ENCODE assay signal across 7 mouse cellular contexts in the genomic region with DNA sequence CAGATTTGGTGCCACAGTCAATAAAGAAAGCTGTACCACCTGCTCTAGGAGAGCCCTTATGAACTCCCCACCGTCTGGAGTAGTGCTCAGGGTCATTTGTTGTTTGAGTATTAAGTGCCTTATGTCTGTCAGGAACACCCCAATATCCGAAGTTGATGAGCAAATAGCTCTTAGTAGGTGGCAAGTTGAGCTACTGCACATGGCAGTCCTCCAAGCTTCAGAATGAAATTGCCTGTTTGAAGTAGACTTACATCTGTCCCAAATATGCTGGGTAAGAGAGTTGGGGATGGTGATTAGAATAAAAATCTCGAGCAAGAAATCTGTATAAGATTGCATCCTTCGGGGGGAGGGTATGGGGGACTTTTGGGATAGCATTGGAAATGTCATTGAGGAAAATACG. TPM values are rescaled to one million over a fixed set of nuclear protein-coding genes. Genes with fewer than 3 reads are reported as not detected.
DNase-seq lines count a peak whose midpoint lies in the region; ATAC-seq lines count a peak whose summit lies in the region.

No protein-coding gene starts in this region.

- WGBS in lung, embryonic 15.5 days = 7% methylated on average over 5 of the region's 5 CpGs
- WGBS in embryonic facial prominence, embryonic 10.5 days = 26% methylated on average over 5 of the region's 5 CpGs
- 23% methylated on average over 5 of the region's 5 CpGs for WGBS in hindbrain, embryonic 16.5 days
- WGBS in neural tube, embryonic 11.5 days = 22% methylated on average over 5 of the region's 5 CpGs

- H3K9ac ChIP-seq in lung, embryonic 15.5 days = no peak overlapping the region
- peak overlapping the region; percentile 56 for H3K9ac ChIP-seq in hindbrain, embryonic 16.5 days (ENCODE audit: low read depth, low read length)
- no peak overlapping the region for H3K9ac ChIP-seq in neural tube, embryonic 11.5 days (ENCODE audit: low read length)

- peaks cover 15% of the 10 kb centered on the region for H3K4me1 ChIP-seq in lung, embryonic 15.5 days
- peaks cover 16% of the 10 kb centered on the region for H3K4me1 ChIP-seq in embryonic facial prominence, embryonic 10.5 days
- H3K4me1 ChIP-seq in hindbrain, embryonic 16.5 days (ENCODE audit: control insufficient read depth, insufficient read depth, low read depth, low read length) = peaks cover 15% of the 10 kb centered on the region
- H3K4me1 ChIP-seq in neural tube, embryonic 11.5 days (ENCODE audit: control insufficient read depth, insufficient read depth, low read length) = peaks cover 6% of the 10 kb centered on the region

- no peaks in the 10 kb centered on the region for H3K9me3 ChIP-seq in lung, embryonic 15.5 days
- no peaks in the 10 kb centered on the region for H3K9me3 ChIP-seq in embryonic facial prominence, embryonic 10.5 days
- no peaks in the 10 kb centered on the region for H3K9me3 ChIP-seq in hindbrain, embryonic 16.5 days (ENCODE audit: control insufficient read depth, low read length)
- H3K9me3 ChIP-seq in neural tube, embryonic 11.5 days (ENCODE audit: control insufficient read depth, low read length) = no peaks in the 10 kb centered on the region

- H3K4me2 ChIP-seq in lung, embryonic 15.5 days = peak overlapping the region; percentile 73
- H3K4me2 ChIP-seq in hindbrain, embryonic 16.5 days (ENCODE audit: low read length) = peak overlapping the region; percentile 53
- H3K4me2 ChIP-seq in neural tube, embryonic 11.5 days (ENCODE audit: low read depth) = peak overlapping the region; percentile 11; the same call in 1 of the 2 replicates

- no peaks in the 10 kb centered on the region for H3K27me3 ChIP-seq in lung, embryonic 15.5 days
- H3K27me3 ChIP-seq in embryonic facial prominence, embryonic 10.5 days (replicated peaks; ENCODE audit: low read depth, poor library complexity, severe bottlenecking) = no peaks in the 10 kb centered on the region
- no peaks in the 10 kb centered on the region for H3K27me3 ChIP-seq in hindbrain, embryonic 16.5 days (replicated peaks; ENCODE audit: control insufficient read depth, insufficient read depth, low read length)
- H3K27me3 ChIP-seq in neural tube, embryonic 11.5 days (ENCODE audit: control insufficient read depth, insufficient read depth, low read length) = no peaks in the 10 kb centered on the region

- H3K36me3 ChIP-seq in lung, embryonic 15.5 days = peaks cover 28% of the 10 kb centered on the region
- peaks cover 40% of the 10 kb centered on the region for H3K36me3 ChIP-seq in embryonic facial prominence, embryonic 10.5 days (replicated peaks)
- H3K36me3 ChIP-seq in hindbrain, embryonic 16.5 days (ENCODE audit: control insufficient read depth, insufficient read depth, low read length) = peaks cover 22% of the 10 kb centered on the region
- H3K36me3 ChIP-seq in neural tube, embryonic 11.5 days (ENCODE audit: control insufficient read depth, insufficient read depth, low read length) = peaks cover 7% of the 10 kb centered on the region; the same call in 1 of the 2 replicates

- ATAC-seq in lung, embryonic 15.5 days (ENCODE audit: borderline replicate concordance, extremely low read depth, low FRiP score, low TSS enrichment) = no peak
- ATAC-seq in hindbrain, embryonic 16.5 days = no peak
- ATAC-seq in neural tube, embryonic 11.5 days (ENCODE audit: insufficient read depth, low FRiP score, low TSS enrichment) = no peak
- ATAC-seq in erythroid progenitor cell, adult 5-6 weeks (replicated peaks; ENCODE audit: low FRiP score, poor library complexity, severe bottlenecking) = no peak

- H3K27ac ChIP-seq in lung, embryonic 15.5 days = peak overlapping the region; percentile 85; the same call in 1 of the 2 replicates
- 0 out of 2 replicates have a peak overlapping the region, but pooled peaks have one; percentile 8 for H3K27ac ChIP-seq in embryonic facial prominence, embryonic 10.5 days (replicated peaks)
- peak overlapping the region; percentile 66 for H3K27ac ChIP-seq in hindbrain, embryonic 16.5 days (ENCODE audit: low read depth, low read length)
- no peak overlapping the region for H3K27ac ChIP-seq in neural tube, embryonic 11.5 days (ENCODE audit: low read depth, low read length)

- DNase-seq in lung, postnatal 25 days (ENCODE audit: low spot score) = no peak
- DNase-seq in embryonic facial prominence, embryonic 10.5 days (ENCODE audit: low spot score) = no peak
- DNase-seq in neural tube, embryonic 11.5 days (ENCODE audit: low spot score) = no peak
- no peak for DNase-seq in spleen, postnatal 10 days (ENCODE audit: low spot score in 2 of 2)

- 0 out of 2 replicates have a peak overlapping the region, but pooled peaks have one; percentile 45 for H3K4me3 ChIP-seq in lung, embryonic 15.5 days
- peak overlapping the region; percentile 55 for H3K4me3 ChIP-seq in embryonic facial prominence, embryonic 10.5 days
- peak overlapping the region; percentile 28 for H3K4me3 ChIP-seq in hindbrain, embryonic 16.5 days (ENCODE audit: low read length)
- no peak overlapping the region for H3K4me3 ChIP-seq in neural tube, embryonic 11.5 days (ENCODE audit: low read depth, low read length)

RNA-seq across cellular contexts. Expression of gene Wdr5, which starts 24.4 kb away (rescaled TPM):
- polyA plus RNA-seq in lung, embryonic 15.5 days (2015; fragmentation: Nextera tagmentation; extraction: Ambion mirVana) = 60.4 and 61.2 TPM in 2 replicates
- 81.5 and 86.2 TPM in 2 replicates for polyA plus RNA-seq in embryonic facial prominence, embryonic 10.5 days (2016; fragmentation: Nextera tagmentation; extraction: Ambion mirVana)
- polyA plus RNA-seq in hindbrain, embryonic 16.5 days (2015; fragmentation: Nextera tagmentation; extraction: Ambion mirVana) = 43.8 and 47.4 TPM in 2 replicates
- 64.5 and 69.1 TPM in 2 replicates for polyA plus RNA-seq in neural tube, embryonic 11.5 days (2014; fragmentation: Nextera tagmentation; extraction: Ambion mirVana)
- total RNA-seq in erythroid progenitor cell, adult 5-6 weeks (2015; ENCODE audit: low replicate concordance) = 14.4 and 18.9 TPM in 2 replicates
- total RNA-seq in erythroid progenitor cell, adult 5-6 weeks (2017; ENCODE audit: low replicate concordance) = 13.6 and 28.5 TPM in 2 replicates

RNA-seq across cellular contexts. Expression of gene Brd3, which starts 31.9 kb away (rescaled TPM):
- polyA plus RNA-seq in lung, embryonic 15.5 days (2015; fragmentation: Nextera tagmentation; extraction: Ambion mirVana) = 89.1 and 90.0 TPM in 2 replicates
- polyA plus RNA-seq in embryonic facial prominence, embryonic 10.5 days (2016; fragmentation: Nextera tagmentation; extraction: Ambion mirVana) = 189 and 195 TPM in 2 replicates
- polyA plus RNA-seq in hindbrain, embryonic 16.5 days (2015; fragmentation: Nextera tagmentation; extraction: Ambion mirVana) = 102 and 129 TPM in 2 replicates
- polyA plus RNA-seq in neural tube, embryonic 11.5 days (2014; fragmentation: Nextera tagmentation; extraction: Ambion mirVana) = 198 and 204 TPM in 2 replicates
- 22.7 and 30.6 TPM in 2 replicates for total RNA-seq in erythroid progenitor cell, adult 5-6 weeks (2015; ENCODE audit: low replicate concordance)
- total RNA-seq in erythroid progenitor cell, adult 5-6 weeks (2017; ENCODE audit: low replicate concordance) = 17.3 and 19.8 TPM in 2 replicates

Comparison
In these comparisons a context has a peak if more than half of its experiments do, and no peak if none do; other contexts are left out.
1. H3K4me2 ChIP-seq: peak in every context shown above with its lines; median percentile 73 in lung, embryonic 15.5 days; 53 in hindbrain, embryonic 16.5 days; 11 in neural tube, embryonic 11.5 days.